Mouse (Mus musculus) subcutaneous adipose tissue, adult 2 months (tissue): ENCODE measurements around the gene Srsf5. TPM values are rescaled to one million over a fixed set of nuclear protein-coding genes. Genes with fewer than 3 reads are reported as not detected.

Experiments
- polyA plus RNA-seq: library from polyadenylated mRNA; depleted of rRNA; stranded (reverse); fragments of >200 nt; gene quantifications from 2 replicates; pipeline ENCODE4 v1.2.3, GENCODE M21; 2012; ENCODE audit warnings: low replicate concordance; rRNA removed

Srsf5 gene
- polyA plus RNA-seq = 305 and 392 TPM in 2 replicates

DNA sequence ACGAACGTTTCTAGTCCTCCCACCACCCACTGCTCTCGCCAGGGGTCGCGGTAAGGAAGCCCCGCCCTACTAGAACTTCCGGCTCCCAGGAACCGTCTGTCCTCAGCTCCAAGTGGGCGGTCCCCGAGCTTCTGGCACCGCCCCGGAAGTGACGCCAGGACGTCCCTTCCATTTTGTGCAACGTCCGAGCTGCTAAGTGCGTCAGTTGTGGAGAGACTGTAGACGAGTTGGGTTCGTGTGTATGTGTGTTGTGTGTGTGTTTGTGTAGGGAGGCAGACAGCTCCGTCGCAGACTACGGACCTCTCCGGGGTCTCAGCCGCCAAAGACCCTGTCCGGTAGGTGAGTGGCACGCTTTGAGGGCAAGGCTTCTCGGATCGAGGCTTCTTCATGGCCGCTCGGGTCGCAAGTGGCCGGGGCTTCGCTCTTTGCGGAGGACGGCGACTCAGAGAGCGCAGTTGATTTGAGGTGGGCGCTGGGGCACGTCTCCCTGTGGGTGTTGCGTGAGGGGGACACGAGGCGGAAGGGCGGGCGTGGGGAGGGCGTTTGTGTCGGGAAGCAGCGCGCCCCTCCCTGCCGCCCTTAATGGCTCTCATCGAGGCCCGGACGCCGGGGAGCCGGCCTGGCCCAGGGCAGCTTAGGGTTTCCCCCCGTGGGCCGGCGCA is at the start of gene Srsf5:
Gene Srsf5 (plus strand): TSS at position 171 of the 662 bp plus-strand sequence.

DNA sequence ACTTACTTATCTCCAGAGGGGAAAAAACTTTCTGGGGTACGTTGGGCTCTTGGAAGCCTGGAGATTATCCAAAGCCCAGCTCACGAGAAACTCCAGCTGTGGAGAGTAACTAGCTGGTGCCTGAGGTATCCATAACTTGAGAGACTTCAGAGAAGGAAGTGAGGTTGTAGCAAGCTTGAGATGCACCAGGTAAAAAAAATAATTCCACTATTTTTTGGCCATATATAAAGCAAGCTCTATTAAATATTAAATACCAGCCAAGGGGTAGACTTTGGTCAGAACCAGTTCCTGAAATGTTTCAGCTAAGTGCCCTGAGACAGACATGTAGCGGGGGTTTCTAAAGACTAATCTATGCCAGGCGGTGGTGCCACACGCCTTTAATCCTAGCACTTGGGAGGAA is 23.3 kb downstream of the Srsf5 start, which contains the start of gene Slc10a1:
Gene Slc10a1 (minus strand): TSS at position 101 of the 400 bp plus-strand sequence.

Other genes with a start within 250 kb of the Srsf5 start
- 0.05 TPM in 1 of 2 replicates, not detected in the other for gene Ccdc177, start 184.8 kb upstream of the Srsf5 start, polyA plus RNA-seq
- 28.4 and 48.1 TPM in 2 replicates for gene Susd6, start 155.0 kb upstream of the Srsf5 start, polyA plus RNA-seq
- 0.22 TPM in 1 of 2 replicates, not detected in the other for gene Slc10a1, start 23.2 kb downstream of the Srsf5 start, polyA plus RNA-seq
- gene Smoc1, start 81.3 kb downstream of the Srsf5 start, polyA plus RNA-seq = 68.6 and 145 TPM in 2 replicates